Mouse (Mus musculus): ENCODE measurements around the gene Tubb5. TPM values are rescaled to one million over a fixed set of nuclear protein-coding genes. Genes with fewer than 3 reads are reported as not detected.
A peak's percentile ranks its signal among the peaks of the same experiment; 100 is the strongest.

Gene Tubb5
- polyA plus RNA-seq, 1 experiment, result 56.9 TPM

DNA sequence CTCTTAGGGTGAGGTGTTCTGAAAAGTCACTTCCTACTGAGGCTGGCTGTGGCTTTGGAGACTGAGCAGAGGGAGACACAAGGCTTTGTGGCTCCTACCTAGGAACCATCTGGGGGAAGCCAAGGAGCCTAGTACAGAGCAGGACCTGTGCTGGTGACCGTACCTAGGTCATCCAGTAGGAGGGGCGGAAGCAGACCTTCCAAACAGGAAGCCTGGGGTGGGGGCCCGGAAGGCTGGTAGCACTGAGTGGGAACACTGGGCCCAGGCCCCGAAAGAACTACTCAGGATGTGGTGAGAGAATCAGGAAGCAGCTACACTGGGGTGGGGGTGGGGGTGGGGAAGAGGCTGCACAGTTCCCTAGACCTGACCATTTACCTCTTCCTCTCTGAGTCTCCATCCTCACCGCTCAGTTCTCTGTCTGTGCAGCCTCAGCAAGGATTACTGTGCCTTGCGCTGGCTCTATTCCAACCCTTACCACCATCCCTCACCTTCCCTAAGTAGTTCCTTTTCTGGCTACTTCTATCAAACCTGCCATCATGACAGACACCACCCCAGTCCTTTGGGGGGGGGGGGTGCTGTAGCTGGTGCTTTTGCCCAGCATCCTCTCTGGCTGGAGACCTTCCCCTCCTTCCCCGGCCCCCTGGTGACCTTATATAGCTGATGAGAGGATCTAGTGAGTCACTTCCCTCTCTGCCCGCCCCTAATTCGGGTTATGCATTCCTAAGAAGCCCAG, 32.2 kb upstream of the Tubb5 start:
- Histone ChIP-seq H3K9me3 (ENCODE audit: control insufficient read depth, low read length) (peaks cover 23% of the 10 kb centered on the region), H3K4me1 (ENCODE audit: control insufficient read depth) (peaks cover 54% of the 10 kb centered on the region), H3K4me3 (replicated peaks) (no peak overlapping the region), H3K36me3 (ENCODE audit: control insufficient read depth) (no peaks in the 10 kb centered on the region; the same call in 1 of the 2 replicates), H3K27me3 (ENCODE audit: control insufficient read depth) (peaks cover 67% of the 10 kb centered on the region)
- TF ChIP-seq TAL1 (IDR thresholded peaks at IDR 0.05; ENCODE audit: low read length) (no peak), GATA1 (IDR thresholded peaks at IDR 0.05; ENCODE audit: low read length) (no peak)

DNA sequence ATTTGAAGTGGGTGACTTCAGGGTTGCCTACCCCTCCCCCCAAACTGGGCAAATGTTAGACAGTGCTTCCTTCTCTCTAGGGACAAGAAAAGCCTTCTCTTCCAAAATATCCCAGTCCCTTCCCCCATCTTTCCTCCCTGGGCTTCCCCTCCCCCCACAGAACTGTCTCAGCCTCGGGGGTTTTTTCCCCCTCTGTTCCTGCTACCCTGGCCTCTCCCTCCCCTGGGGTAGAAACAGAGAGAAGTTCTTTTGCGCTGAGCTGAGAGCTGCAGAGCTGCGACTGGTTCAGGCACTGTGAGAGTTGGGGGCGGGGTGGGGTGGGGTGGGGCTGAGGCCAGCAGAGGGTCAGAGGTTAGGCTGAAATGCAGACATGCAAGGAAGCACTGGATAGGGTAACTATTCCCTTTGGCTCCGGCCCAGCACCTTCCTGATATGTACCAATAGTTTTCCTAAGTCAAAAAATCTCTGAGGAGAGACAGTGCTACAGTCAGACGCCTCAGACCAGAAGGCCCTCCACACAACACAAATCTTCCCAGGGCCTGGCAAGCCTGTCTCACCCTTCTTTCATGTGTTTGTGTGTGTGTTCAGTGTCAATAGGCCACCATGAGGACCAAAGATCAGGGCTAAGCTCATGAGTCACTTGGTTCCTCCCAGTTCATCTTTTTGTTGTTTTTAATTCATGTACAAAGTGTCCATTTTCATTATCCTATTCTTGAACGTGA, 31.4 kb upstream of the Tubb5 start:
- H3K4me3 ChIP-seq (replicated peaks), result peak overlapping the region; percentile 48
- H3K4me1 ChIP-seq (ENCODE audit: control insufficient read depth), result peaks cover 54% of the 10 kb centered on the region
- H3K27me3 ChIP-seq (ENCODE audit: control insufficient read depth), result peaks cover 75% of the 10 kb centered on the region
- no peak for TF ChIP-seq TAL1 (IDR thresholded peaks at IDR 0.05; ENCODE audit: low read length)
- TF ChIP-seq GATA1 (IDR thresholded peaks at IDR 0.05; ENCODE audit: low read length), result no peak
- H3K9me3 ChIP-seq (ENCODE audit: control insufficient read depth, low read length), result peaks cover 23% of the 10 kb centered on the region
- peaks cover 4% of the 10 kb centered on the region for H3K36me3 ChIP-seq (ENCODE audit: control insufficient read depth)

DNA sequence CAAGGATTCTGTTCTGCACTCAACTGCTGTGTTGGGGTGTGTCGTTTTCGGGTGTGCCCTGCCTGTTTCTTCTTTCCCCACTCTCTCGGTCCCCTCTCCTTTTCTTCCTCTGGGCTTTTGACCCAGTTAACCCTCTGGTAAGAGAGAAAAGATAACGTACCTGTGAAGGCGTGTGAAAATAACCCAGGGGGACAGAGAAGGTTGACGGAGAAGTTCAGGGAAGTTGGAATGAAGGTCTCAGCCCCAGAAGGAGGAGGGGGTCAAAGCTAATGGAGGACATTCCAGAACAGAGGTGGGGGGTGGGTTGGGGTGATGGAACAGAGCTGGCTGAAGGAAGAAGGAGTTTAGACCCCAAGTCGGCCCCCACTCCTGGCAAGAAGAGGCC, 30.8 kb upstream of the Tubb5 start:
- Histone ChIP-seq H3K27me3 (ENCODE audit: control insufficient read depth) (peaks cover 81% of the 10 kb centered on the region), H3K4me1 (ENCODE audit: control insufficient read depth) (peaks cover 53% of the 10 kb centered on the region), H3K4me3 (replicated peaks) (peak overlapping the region; percentile 48), H3K36me3 (ENCODE audit: control insufficient read depth) (peaks cover 10% of the 10 kb centered on the region), H3K9me3 (ENCODE audit: control insufficient read depth, low read length) (peaks cover 23% of the 10 kb centered on the region)
- no peak for TF ChIP-seq TAL1 (IDR thresholded peaks at IDR 0.05; ENCODE audit: low read length)
- no peak for TF ChIP-seq GATA1 (IDR thresholded peaks at IDR 0.05; ENCODE audit: low read length)

DNA sequence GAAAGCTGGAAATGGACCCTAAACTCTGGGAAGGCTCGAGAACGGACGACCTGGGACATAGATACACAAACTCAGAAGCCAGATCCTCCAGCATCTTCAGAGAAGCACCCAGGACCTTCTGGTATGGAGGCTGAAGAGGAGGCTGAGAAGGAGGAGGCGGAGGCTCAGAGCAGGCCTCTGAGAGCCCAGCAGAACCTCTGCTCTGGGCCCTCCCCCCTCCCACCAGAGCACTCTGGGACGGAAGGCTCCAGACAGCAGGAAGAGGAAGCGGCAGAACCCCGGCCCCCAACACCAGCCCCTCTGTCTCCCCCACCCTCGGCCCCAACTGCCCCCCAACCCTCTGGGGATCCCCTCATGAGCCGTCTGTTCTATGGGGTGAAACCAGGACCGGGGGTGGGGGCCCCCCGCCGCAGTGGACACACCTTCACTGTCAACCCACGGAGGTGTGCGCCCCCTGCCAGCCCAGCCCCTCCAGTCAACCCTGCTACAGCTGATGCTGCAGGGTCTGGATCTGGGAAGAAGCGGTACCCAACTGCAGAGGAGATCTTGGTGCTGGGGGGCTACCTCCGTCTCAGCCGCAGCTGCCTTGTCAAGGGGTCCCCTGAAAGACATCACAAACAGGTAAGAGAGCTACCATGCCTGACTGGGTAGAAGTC, 30.2 kb upstream of the Tubb5 start:
- TF ChIP-seq TAL1 (IDR thresholded peaks at IDR 0.05; ENCODE audit: low read length) (no peak), GATA1 (IDR thresholded peaks at IDR 0.05; ENCODE audit: low read length) (no peak)
- Histone ChIP-seq H3K4me3 (replicated peaks) (peak overlapping the region; percentile 48), H3K4me1 (ENCODE audit: control insufficient read depth) (peaks cover 49% of the 10 kb centered on the region), H3K27me3 (ENCODE audit: control insufficient read depth) (peaks cover 87% of the 10 kb centered on the region), H3K36me3 (ENCODE audit: control insufficient read depth) (peaks cover 16% of the 10 kb centered on the region), H3K9me3 (ENCODE audit: control insufficient read depth, low read length) (peaks cover 23% of the 10 kb centered on the region)

DNA sequence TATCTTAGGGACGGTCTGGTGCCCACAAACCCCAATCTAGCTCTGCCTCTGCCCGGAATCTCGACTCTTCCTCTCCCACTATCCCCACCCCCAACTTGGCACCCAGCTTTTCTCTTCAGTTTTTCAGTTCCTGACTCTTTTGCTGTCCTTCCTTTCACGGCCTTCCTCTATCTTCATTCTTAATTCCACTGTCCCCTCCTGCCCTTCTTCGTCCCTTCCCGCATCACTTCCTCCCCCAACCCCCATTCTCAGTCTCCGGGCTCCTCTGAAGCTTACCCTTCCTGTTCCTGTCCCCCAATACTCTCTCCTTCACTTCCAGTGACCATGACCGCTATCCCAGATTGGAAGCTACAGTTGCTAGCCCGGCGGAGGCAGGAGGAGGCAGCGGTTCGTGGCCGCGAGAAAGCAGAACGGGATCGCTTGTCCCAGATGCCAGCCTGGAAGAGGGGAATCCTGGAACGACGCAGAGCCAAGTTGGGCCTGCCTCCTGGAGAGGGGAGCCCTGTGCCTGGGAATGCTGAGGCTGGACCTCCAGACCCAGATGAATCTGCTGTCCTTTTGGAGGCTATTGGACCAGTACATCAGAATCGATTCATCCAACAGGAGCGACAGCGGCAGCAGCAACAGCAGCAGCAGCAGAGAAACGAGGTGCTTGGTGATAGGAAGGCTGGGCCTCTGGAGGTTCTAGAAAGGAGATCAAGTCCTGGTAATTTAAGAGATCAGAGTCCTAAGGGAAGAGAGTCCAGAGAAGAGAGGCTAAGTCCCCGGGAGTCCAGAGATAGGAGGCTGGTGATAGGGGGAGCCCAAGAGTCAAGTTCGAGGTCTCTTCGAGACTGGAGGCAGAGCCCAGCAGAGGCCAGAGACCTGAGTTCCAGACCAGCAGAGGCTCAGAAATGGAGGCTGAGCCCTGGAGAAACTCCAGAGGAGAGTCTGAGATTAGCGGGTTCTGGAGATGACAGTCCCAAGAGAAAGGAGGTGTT, 29.1 kb upstream of the Tubb5 start:
- H3K36me3 ChIP-seq (ENCODE audit: control insufficient read depth), result peaks cover 18% of the 10 kb centered on the region
- TF ChIP-seq TAL1 (IDR thresholded peaks at IDR 0.05; ENCODE audit: low read length), result no peak
- no peak for TF ChIP-seq GATA1 (IDR thresholded peaks at IDR 0.05; ENCODE audit: low read length)
- H3K4me3 ChIP-seq (replicated peaks), result peak overlapping the region; percentile 53
- peaks cover 85% of the 10 kb centered on the region for H3K27me3 ChIP-seq (ENCODE audit: control insufficient read depth)
- H3K9me3 ChIP-seq (ENCODE audit: control insufficient read depth, low read length), result peaks cover 23% of the 10 kb centered on the region
- peaks cover 55% of the 10 kb centered on the region for H3K4me1 ChIP-seq (ENCODE audit: control insufficient read depth)

DNA sequence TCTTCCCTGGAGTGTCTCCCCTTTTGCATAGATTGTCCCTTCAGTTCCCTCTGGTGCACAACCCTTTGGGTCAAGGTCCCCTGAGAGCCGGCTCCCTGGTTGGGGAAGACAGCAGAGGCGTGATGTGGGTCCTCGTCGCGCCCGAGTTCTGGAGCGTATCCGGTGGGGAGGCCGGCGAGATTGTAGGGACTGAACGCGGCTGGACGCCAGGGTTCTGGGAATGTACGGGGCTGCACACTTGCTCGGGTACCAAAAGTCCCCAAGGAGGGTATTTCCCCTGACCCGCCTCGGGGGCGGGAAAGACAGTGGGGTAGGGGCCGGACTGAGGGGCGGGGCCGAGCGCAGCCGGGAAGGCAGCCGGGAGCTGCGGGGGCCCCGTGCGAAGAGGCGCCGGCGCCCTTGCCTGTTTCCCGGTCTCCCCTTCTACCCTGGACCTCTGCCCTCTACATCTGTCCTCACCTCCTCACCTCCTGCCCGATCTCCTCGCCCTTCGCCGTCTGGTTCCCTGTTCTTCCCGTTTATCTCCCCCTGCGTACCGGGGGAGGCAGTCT, 28.2 kb upstream of the Tubb5 start:
- Histone ChIP-seq H3K27me3 (ENCODE audit: control insufficient read depth) (peaks cover 82% of the 10 kb centered on the region), H3K9me3 (ENCODE audit: control insufficient read depth, low read length) (peaks cover 21% of the 10 kb centered on the region), H3K4me1 (ENCODE audit: control insufficient read depth) (peaks cover 60% of the 10 kb centered on the region), H3K4me3 (replicated peaks) (peak overlapping the region; percentile 53), H3K36me3 (ENCODE audit: control insufficient read depth) (peaks cover 18% of the 10 kb centered on the region)
- TF ChIP-seq GATA1 (IDR thresholded peaks at IDR 0.05; ENCODE audit: low read length), result no peak
- no peak for TF ChIP-seq TAL1 (IDR thresholded peaks at IDR 0.05; ENCODE audit: low read length)

DNA sequence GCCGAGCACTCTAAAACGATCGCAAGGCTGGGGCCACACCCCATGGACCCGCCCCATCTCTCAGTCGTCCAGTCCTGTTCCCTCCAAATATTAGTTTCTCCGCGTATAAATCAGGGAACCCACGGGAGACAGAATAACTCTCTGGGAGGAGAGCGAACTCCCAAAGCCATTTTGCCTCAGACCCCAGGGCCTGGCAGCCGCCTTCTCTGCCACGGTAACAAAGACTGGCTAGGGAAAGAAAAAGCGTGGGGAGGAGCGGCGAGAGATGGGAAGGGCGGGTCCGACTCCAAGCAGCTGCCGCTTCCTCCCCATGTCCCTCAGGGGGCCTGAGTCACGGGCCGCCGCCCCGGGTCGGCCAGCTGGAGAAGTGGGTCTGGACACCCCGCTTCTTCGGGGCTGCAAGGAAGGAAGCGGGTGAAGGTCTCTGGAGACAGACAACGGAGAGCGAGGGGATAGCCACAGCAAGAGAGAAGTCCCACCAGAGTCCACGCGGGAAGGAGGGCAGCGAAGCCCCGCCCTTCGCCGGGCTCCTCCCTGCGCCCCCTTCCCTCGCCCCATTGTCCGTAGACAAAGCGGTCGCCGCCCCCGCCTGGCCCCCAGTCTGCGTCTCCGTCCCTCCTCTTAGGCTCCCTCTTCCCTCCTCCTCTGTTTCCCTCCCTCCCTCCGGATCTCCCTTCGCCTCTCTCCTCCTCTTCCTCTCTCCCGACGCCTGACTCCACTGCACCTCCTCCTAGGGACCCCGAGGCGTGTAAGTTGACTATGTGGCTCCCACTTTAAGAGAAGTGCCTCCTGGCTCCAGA, 27.6 kb upstream of the Tubb5 start, which contains the start of gene Ppp1r18:
TSS of gene Ppp1r18 (plus strand) at position 113 of the 800 bp plus-strand sequence.
- H3K4me1 ChIP-seq (ENCODE audit: control insufficient read depth), result peaks cover 67% of the 10 kb centered on the region
- peaks cover 76% of the 10 kb centered on the region for H3K27me3 ChIP-seq (ENCODE audit: control insufficient read depth)

More for the DNA sequence above, 27.6 kb upstream of the Tubb5 start, which contains the start of gene Ppp1r18:
- Histone ChIP-seq H3K9me3 (ENCODE audit: control insufficient read depth, low read length) (peaks cover 16% of the 10 kb centered on the region; the same call in 1 of the 2 replicates), H3K4me3 (replicated peaks) (peak within 1 kb of the TSS; percentile 53), H3K36me3 (ENCODE audit: control insufficient read depth) (peaks cover 18% of the 10 kb centered on the region)
- TF ChIP-seq TAL1 (IDR thresholded peaks at IDR 0.05; ENCODE audit: low read length) (no peak), GATA1 (IDR thresholded peaks at IDR 0.05; ENCODE audit: low read length) (no peak)
